Mouse (Mus musculus) CD4-positive, CD25-positive, alpha-beta regulatory T cell, adult 4 months (primary cell): Measurements from ENCODE around the gene Cygb. TPM values are rescaled to one million over a fixed set of nuclear protein-coding genes. Genes with fewer than 3 reads are reported as not detected.

Source experiments
- ATAC-seq: one replicate; pipeline ENCODE4 v1.8.0; 2017
- polyA plus RNA-seq, 2 experiments: library from polyadenylated mRNA; unstranded; fragments of 100-300 nt; shearing (Covaris generic); gene quantifications; one replicate each; pipeline ENCODE4 v1.2.1; 2017

Cygb gene
- polyA plus RNA-seq, 2 experiments from 2014 or later, result not detected

GRCm38 (mm10) chr11:116632962-116633361 is 21.2 kb downstream of the Cygb start:
- no peak for ATAC-seq

DNA sequence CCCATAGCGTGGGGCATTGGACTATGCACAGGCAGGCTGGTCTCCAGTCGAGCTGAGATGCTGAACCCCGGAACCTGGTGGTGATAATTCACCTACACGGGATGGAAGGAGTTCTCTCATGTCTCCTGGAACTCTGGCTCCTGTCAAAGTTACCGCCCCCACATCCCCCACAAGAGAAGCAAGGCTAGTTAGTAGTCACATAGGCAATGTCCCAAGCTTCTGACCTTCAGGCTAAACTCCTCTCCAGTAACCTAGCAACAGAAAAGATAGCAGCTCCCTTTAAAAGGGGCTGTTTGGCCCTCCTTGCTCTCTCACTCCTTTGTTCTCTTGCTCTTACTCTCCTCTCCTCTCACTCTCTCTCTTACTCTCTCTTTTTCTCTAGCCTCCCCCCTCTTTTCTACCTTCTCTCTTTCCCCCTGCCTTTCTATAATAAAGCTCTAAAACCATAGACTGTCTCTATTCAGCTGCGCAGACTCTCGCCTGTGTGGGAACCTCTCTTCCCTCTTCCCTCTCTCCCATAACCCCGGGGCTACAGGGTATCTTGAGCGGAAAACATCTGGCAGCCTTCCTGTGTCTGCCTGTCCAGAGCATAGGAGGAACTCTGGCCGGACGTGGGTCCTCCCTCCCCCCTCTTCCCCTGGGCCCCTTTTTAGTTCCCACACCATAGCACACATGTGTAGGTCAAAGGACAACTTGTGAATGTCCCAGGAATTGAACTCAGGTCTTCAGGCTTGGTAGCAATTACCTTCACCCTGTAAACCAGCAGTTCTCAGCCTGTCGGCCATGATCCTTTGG is 23.7 kb downstream of the Cygb start:
- no peak for ATAC-seq

- no peak for ATAC-seq
Observed at GRCm38 (mm10) chr11:116629472-116629871, 24.6 kb downstream of the Cygb start.

DNA sequence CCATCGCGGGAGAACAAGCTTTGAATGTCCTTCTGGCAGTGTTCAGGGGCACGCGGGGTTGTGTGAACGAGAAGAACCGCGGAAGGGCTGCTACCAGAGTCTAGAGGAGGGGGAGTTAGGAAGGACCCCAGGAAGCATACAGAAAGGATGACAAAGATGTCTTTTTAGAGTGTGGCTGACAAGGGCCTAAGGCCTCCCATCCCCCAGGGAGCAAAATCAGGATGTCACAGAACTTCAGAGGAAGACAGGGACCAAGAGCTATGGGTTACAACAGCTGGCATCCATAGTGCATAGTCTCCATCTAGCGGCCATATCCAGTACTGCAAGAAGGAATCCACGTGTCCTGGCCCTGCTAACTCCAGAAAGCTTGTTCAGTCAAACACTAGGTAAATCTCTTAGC is 25.4 kb downstream of the Cygb start:
- peak; percentile 54 for ATAC-seq

DNA sequence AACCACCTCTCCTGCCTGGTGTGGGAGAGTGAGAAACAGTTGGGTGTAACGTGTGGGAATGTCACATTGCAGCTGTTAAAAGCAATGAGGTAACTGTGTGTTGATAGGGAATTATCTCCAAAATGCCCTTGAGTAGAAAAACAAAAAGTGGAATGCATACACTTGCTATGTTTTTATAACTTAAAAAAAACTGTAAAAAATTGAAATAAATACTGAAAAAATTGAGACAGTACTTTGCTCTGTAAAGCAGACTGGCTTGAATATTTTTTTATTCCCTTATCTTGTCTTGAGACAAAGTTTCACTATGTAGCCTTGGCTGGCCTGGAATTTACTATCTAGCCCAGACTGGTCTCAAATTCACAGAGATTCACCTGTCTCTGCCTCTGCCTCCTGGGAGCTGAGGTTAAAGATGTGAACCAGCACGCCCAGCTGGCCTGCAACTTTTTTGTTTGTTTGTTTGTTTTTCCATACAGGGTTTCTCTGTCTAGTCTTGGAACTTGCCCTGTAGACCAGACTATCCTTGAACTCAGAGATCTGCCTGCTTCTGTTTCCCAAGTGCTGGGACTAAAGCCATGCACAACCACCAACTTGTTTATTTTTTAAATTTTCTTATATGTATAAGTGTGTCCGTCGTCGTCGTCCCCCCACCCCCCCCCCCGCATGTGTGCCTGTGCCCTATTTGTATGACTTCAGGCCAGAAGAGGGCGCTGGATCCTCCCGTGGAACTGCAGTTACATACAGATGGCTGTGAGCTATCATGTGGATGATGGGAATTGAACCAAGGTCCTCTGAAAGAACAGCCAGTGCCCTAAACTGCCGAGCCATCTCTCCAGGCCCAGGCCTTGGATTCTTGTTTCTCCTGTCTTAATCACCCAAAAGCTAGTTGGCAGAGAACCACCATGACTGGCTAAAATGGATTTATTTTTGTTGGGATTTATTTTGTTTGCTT is 26.8 kb downstream of the Cygb start:
- ATAC-seq, result no peak

DNA sequence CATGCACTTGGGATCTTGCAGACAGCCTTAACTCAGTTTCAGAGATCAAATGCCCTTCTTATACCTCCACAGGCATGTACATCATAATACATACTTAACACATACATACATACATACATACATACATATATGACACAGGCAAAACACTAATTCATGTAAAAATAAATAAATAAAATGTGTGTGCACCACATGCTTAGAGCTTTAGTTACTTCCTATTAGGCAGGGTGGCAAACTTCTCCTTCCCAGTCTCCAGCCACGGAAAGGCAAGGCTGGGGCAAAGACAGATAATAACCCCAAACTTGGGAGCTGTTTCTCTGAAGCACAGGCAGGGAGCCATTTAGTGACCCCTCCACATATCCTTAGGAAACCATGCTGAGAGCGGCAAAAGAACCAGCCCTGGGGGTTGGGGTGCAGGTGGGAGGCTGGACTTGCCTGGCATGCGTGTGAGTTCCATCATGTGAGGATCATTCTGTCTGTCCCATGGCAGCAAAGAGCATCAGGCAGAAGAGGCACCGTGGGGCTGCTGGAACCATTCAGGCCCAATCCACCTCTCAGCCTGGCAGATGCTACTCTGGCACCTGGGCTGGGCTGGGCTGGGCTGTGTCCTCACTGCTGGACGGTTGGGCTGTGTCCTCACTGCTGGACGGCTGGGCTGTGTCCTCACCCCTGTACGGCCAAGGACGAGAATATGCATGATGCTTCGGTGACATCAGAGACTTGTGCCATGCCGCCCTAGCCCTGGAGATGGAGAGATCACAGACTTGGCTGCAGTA is 27.6 kb downstream of the Cygb start, which contains the start of gene Rhbdf2:
TSS of gene Rhbdf2 (minus strand) at position 721 of the 773 bp plus-strand sequence.
- no peak for ATAC-seq

- ATAC-seq, result peak; percentile 10
Observed at GRCm38 (mm10) chr11:116625081-116626000, 28.8 kb downstream of the Cygb start.

DNA sequence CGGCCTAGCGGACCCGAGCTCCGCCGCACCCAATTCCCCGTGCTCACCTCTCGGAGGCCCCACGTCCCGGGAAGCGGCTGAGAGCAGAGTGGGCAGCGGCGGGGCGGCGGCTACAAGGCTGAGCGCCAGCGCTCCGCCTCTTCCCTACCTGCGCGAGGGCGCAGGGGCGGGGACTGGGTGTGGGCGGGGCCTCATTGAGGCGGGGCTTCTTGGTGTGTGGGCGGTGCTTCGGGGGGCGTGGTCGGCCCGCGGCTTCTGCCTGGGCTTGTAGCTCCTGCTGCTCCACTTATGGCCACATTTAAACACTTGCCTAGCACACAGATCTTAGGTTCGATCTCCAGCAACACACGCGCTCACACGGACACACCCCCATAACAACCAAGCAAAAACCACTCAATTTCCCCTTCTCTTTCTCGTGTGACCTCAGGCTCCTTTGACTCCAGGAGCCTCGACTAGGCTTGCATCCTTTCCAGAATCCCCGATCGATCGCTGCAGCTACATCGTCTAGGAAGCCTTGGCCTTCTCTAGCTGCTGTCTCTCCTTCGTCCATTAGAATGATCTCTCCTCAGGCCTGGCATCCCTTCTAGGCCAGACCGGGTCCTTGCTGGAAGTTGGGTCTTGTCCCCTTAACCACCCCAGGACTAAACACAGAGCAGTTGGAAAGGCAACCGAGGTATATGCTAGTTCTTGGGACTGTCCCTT is 29.8 kb downstream of the Cygb start:
- peak; percentile 84 for ATAC-seq

- ATAC-seq, result peak; percentile 30
Observed at GRCm38 (mm10) chr11:116623281-116624124, 30.6 kb downstream of the Cygb start.

DNA sequence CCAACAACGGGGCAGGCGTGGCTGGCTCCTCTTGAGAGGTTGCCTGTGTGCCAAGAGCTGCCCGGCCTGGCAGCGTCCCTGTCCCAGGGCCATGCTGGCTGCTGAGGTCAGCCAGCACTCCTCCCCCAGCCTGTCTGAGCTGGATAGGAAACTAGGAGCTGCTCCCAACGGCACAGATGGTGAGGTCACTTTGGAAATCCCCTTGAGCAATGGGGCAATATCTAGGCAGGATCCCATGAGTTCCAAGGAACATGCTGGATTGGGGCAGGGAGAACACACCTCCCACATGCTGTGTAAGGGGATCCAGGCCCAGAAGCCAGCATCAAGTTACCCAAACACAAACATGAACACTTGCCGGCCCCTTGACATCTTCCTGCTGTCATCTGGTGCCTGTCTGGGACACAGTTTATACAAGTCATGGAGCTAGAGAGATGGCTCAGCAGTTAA is 32.8 kb downstream of the Cygb start:
- no peak for ATAC-seq

GRCm38 (mm10) chr11:116620559-116621253 is 33.4 kb downstream of the Cygb start:
- ATAC-seq, result no peak

DNA sequence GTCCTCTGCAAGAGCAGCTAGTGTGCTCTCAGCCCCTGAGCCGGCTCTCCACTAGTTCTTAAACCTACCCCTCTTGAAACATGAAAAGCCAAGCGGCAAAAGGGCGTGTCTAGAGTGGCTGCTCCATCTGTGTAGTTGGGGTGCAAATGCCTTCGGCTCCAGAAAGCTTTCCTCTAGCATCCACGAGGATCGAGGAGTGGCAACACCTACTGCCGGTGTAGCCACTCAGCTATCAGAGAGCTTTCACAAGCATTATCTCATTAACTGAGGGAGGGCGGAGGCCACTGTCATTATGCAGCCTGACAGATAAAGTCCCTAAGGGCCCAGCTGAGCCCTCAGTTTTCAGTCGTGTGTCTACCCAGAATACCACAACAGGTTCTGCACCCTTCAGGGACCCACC is 34.0 kb downstream of the Cygb start:
- ATAC-seq, result no peak

DNA sequence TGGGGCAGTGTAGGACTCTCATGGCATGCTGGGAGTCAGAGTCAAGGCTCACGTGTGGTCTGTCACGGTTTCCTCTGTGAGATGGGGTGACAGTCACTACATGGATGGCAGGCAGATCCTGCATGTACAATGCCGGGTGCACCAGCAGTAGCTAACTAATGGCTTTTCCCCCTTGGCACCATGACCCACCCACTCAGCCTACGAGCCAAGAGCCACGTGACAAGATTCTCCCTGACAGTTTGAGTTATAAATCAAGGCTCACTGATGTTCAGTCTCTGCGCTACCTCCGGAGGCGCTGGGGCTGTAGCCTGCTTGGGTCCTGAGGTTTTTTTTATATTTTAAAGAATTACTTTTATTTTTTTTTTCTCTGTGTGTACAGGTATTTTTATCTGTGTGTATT is 34.6 kb downstream of the Cygb start:
- no peak for ATAC-seq

GRCm38 (mm10) chr11:116619156-116619555 is 35.0 kb downstream of the Cygb start:
- no peak for ATAC-seq

DNA sequence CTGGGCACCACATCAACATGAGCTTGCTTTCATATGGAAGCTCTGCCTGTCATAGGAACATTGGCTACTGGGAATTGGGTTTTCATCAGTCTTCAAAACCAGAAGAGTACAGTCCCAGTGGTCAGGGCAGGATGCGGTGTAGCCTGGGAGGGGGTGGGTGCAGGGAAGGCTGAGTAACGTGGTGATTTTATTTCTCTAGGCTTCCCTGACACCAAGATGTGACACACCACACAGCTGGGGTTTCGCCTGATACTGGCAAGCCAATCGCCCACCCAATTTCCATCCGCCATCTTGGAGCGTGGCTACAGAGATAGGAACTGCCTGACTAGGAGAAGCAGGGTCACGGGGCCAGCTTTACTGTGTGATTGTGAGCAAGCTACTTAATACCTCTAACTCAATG is 35.4 kb downstream of the Cygb start:
- ATAC-seq, result no peak

DNA sequence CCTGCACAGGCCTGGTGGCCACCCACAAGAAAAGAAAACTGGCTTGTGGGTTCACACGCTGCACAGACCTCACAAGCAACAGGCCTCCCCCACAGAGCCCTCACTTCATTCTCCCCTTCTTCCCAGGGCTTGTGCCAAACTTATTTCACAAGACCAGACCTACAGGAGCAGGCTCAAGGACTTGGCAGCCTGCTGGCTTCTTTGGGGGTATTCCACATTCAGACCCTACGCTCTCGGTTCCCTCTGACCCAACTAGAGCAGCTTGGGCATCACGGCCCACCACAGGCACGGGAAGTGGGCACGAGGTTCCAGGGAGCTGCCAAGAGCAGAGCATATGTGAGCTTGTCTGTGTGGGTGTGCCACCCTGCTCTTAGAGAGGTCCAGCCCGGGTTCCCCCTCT is 36.5 kb downstream of the Cygb start:
- ATAC-seq, result no peak

DNA sequence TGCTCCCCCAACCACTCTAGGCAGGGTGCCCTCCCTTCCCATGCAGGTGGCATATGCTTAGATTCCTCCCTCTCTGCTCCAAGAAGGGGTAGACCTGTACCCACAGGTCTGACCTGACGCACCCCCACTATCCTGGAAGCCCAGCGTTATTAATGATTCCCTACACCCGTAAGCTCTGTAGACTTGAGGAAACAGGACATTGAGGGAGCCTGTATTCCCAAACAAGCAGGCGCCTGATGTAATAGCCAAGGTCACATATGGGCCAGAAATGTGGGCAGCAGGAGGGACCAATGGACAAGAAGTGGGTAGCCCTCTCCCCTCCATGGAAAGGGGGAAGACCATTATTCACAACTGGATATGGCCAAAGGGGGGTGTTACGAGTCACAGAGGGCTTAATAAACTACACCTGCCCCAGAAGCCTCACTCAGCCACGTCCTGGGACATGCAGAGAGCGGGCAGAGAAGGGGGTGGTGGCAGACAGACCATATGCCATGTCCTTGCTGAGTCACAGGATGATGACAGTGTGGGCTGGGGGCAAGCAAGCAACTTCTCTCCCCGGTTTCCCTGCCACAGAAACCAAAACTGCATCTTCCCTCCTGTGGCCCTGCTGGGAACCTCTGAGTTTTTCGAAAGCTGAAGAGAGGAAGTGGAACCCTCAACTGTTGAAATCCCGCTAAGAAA is 37.5 kb downstream of the Cygb start:
- peak; percentile 42 for ATAC-seq

- ATAC-seq, result peak; percentile 67
Observed at GRCm38 (mm10) chr11:116615735-116616437, 38.2 kb downstream of the Cygb start.
